Mouse (Mus musculus) heart, postnatal 25 days (tissue): Measurements from ENCODE around the gene Skida1. TPM values are rescaled to one million over a fixed set of nuclear protein-coding genes. Genes with fewer than 3 reads are reported as not detected.
A peak's percentile ranks its signal among the peaks of the same experiment; 100 is the strongest.

Source experiments
- DNase-seq: peaks from one replicate; pipeline ENCODE4 v3.0.0; 2022; ENCODE audit warnings: low spot score
- intact Hi-C: fragments of 180-260 bp; cut with DNase I; formaldehyde crosslinking; loops from one replicate; pipeline ENCODE4 v1.15.1; 2025
- microRNA-seq: library from miRNA; unstranded; fragments of <30 nt; microRNA quantifications from one replicate; pipeline ENCODE4 v1.2.0, GENCODE M21; 2022
- total RNA-seq, 2 experiments: library from RNA; stranded (reverse); gene quantifications; 2 replicates each; pipeline ENCODE4 v1.2.3; 2021

Gene Skida1
- total RNA-seq, 2 experiments from 2014 or later, result 3.3 to 4.0 TPM

GRCm38 (mm10) chr2:18027448-18028139, 21.3 kb downstream of the Skida1 start:
- intact Hi-C loops, result loop anchor here (1.0 to 10.0 kb wide), 9 partner anchors 29 to 1317 kb away; partner anchors contain the start of gene Dnajc1
- DNase-seq, result peak; percentile 91

DNA sequence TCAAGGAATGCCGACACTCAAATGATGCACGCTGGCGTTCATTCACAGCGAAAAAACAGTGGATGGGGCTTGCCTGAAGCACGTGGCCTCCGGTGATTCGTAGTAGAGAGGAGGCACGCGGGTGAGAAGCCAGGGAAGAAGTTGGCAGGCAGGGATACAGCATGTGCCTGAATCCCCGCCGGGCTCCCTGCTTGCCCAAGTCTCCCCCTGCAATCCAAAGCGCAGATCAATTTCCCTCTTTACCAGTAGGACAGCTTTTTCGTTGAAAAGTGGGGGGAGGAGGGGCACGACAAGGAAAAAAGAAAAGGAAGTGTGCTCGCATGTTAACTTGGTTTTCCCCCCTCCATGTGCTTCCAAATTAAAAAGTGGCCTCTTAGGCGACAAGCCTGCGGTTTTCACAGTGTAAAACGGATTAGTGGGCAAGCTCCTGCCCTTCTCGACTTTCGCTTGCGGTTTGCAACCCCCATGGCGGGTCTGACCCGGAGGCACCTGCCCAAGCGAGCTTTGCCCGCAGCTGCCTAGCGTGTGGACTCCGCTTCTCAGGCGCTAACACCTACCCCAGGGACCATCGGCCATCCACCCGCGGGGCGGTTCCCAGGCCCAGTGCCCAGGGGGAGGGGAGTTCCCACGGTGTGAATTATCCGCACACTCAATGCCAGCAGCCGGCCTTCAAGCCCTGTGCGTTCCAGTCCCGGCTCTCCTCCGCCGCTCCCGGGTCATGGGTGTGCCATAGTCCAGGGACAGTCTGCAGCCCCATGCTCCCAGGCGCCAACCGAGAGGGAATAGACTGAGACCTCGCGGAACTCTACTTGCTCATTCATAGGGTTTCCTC, 22.5 kb downstream of the Skida1 start:
- DNase-seq, result peak; percentile 49
- intact Hi-C loops, result loop anchor here (2.0 to 10.0 kb wide), 7 partner anchors 76 to 1318 kb away; partner anchors contain the start of gene Dnajc1

GRCm38 (mm10) chr2:18025781-18026115, 23.1 kb downstream of the Skida1 start:
- DNase-seq, result no peak
- intact Hi-C loops, result loop anchor here (2.0 to 10.0 kb wide), 7 partner anchors 77 to 1319 kb away; partner anchors contain the start of gene Dnajc1

GRCm38 (mm10) chr2:18025116-18025515, 23.7 kb downstream of the Skida1 start:
- no peak for DNase-seq
- intact Hi-C loops, result loop anchor here (5.0 to 10.0 kb wide), 6 partner anchors 77 to 1320 kb away; partner anchors contain the start of gene Dnajc1

DNA sequence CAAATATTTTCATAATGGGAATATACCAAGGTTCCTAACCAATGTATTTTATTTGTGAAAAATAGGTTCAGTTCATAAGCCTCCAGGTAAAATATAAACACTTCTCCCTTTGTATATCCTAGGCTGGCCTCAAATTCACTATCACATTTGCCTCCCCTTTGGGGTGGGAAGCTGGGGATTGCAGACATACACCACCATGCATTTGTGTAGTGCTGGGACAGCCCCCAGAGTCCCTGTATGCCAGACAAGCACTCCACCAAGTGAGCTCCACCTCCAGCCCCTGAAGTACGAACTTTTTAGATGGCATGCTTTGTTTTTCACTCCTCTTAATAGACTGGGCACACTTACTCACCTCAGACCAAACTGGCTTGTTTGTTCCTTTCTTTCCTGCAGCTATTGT, 26.0 kb downstream of the Skida1 start:
- intact Hi-C loops, result loop anchor here (10.0 kb wide), 2 partner anchors 598 to 1322 kb away; no protein-coding TSS in a partner anchor
- no peak for DNase-seq

DNA sequence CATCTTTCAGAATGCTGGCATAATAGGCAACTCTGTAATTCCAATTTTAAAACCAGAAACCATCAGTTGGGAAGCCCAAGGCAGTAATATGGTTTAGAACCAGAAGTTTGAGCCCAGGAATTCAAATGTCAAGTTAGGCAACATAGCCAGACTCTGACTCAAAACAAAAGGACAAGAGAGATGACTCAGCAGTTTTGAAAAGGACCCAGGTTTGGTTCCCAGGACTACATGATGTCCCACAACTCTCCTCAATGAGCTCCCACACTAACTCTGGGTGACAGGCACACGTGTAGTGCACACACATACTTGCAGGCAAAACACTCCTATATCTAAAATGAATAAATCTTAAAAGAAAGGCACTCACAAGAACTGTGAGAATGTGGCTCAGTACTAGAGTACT, 29.7 kb downstream of the Skida1 start:
- intact Hi-C loops, result no loop called here
- DNase-seq, result no peak

DNA sequence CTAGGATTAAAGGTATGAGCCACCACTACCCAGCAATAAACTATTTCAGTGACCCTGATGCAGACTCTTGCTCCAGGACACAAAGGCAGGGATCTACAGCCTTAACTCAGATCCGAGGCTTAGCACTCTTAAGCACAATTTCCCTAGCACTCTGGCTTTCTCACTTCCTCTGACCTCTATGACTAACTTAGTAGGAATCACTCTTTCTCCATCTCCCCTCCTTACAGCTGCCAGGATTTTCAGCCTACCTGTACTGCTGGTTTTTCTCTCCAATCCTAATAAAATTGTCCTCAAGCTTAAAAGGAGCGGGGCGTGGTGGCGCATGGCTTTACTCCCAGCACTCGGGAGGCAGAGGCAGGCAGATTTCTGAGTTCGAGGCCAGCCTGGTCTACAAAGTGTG, 31.5 kb downstream of the Skida1 start:
- no peak for DNase-seq
- intact Hi-C loops, result no loop called here

GRCm38 (mm10) chr2:18016639-18017038, 32.2 kb downstream of the Skida1 start:
- intact Hi-C loops, result no loop called here
- no peak for DNase-seq

GRCm38 (mm10) chr2:18015581-18015980, 33.3 kb downstream of the Skida1 start:
- intact Hi-C loops, result no loop called here
- DNase-seq, result no peak

DNA sequence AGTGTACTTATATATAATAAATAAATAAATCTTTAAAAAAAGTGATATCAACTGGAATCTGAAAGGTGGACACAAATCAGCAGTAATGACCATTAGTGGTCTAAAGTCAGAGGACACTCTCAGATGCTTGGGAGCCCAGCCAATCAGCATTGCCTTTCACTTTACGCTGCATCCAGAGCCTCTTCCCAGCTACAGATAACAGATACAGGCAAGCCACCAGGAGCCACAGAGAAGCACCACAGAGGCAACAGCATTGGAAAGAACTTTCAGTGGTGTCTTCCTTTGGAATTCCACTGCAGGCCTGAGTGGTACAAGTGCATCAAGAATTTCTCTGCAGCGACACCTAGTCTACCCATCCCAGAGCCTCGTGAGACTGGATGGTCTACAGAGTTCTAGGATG, 36.0 kb downstream of the Skida1 start:
- no peak for DNase-seq
- intact Hi-C loops, result no loop called here

GRCm38 (mm10) chr2:18011226-18011625, 37.6 kb downstream of the Skida1 start:
- DNase-seq, result no peak
- intact Hi-C loops, result no loop called here

GRCm38 (mm10) chr2:18005137-18005536, 43.7 kb downstream of the Skida1 start:
- intact Hi-C loops, result no loop called here

DNA sequence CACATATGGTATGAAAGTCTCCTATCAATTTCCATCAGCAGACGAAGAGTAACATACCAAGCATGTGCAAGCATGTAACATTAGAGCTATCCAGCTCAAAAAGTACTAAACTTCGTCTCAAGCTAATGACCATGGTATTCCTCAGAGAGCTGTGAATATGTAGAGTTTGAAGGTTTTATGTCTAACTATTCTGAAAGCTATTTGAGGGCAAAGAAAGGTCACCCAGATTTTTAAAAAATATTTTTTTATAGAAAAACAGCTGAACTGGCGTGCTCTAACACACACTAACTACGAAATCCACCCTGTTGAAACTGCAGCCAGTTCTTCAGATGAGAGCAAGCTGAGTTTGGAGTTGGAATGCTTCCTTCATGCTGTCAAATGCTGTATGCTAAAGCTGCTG, 44.6 kb downstream of the Skida1 start:
- intact Hi-C loops, result no loop called here
- no peak for DNase-seq

More at GRCm38 (mm10) chr2:18005137-18005536, 43.7 kb downstream of the Skida1 start:
- DNase-seq, result no peak

DNA sequence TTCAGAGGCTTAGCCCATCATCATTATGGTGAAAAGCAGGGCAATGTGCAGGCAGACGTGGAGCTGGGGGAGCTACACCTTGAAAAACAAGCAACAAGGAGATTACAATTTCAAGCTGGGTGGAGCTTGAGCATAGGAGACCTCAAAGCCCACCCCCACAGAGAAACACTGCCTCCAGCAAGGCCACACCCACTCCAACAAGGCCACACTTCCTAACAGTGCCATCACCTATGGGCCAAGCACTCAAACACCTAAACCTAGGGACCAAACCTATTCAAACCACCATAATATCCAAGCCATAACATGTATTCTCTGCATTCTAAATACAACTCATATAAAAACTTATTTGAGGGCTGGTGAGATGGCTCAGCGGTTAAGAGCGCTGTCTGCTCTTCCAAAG, 46.5 kb downstream of the Skida1 start:
- intact Hi-C loops, result no loop called here

DNA sequence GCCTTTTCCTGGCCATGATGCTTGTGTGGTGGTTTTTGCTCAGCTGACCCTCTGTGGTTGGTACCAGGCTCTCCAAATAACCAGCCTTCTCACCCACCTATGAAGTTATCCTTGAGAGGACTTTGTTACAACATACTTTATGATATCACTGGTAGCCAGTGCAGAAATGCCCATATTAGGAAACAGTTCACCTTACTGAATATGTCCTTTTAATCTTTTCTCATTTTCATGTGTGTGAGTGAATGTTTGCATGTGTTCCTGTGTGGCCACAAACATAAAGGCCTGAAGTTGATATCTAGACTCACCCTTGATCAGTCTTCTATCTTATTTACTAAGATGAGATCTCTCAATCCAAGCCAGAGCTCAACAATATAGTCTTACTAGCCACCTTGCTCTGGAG, 52.0 kb downstream of the Skida1 start, which contains the start of gene H2al2a:
Gene H2al2a, minus strand, starts transcription at position 101 of the 400 bp plus-strand sequence.
- no peak for DNase-seq
- intact Hi-C loops, result no loop called here

More for the DNA sequence above, 46.5 kb downstream of the Skida1 start:
- no peak for DNase-seq

Small RNAs within 50 kb of the gene (microRNA-seq; reads per million reads assigned to microRNA genes)
- 0.83 reads per million for gene Mir7655

Other genes starting within 250 kb of the Skida1 start
- gene H2al2a, start 52.1 kb downstream of the Skida1 start, total RNA-seq, result not detected
- gene A930004D18Rik, start 11.3 kb downstream of the Skida1 start, total RNA-seq, result 1 to 10 TPM; 3.5 to 3.8 TPM
- 10 to 100 TPM; 32.6 to 35.1 TPM for gene Mllt10, start 6.2 kb upstream of the Skida1 start, total RNA-seq